Mouse (Mus musculus) activated CD4-positive, CD25-positive, alpha-beta regulatory T cell, adult 4 months (primary cell): ENCODE measurements around the gene Itpr1. TPM values are rescaled to one million over a fixed set of nuclear protein-coding genes. Genes with fewer than 3 reads are reported as not detected.
"Not testable (repeated sequence)": the region's sequence is repeated elsewhere in the genome, so short reads cannot be mapped to it uniquely, and the experiment has no call there.

Source experiments
- ATAC-seq: one replicate; pipeline ENCODE4 v1.8.0; 2017
- polyA plus RNA-seq, 2 experiments: library from polyadenylated mRNA; unstranded; fragments of 100-300 nt; shearing (Covaris generic); gene quantifications; one replicate each; pipeline ENCODE4 v1.2.1; 2017

Itpr1 gene
- polyA plus RNA-seq, 2 experiments from 2014 or later = 15.8 to 21.2 TPM

DNA sequence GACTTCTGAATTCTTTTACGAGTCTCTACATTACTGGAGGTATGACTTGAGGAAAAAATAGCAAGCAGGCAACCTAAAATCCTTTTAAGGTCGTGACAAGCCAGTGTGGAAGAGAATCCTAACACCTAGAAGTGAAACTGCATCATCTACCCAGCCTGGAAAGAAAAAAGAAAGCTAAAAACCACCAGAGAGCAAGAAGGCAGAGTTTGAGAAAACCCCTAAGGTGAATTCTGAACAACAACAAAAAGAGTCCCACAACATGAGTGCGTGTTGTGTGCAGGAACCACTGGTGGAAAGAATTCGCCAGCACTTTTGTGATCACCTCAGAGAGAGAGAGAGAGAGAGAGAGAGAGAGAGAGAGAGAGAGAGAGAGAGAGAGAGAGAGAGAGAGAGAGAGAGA, 340.6 kb downstream of the Itpr1 start:
- peak; percentile 40 for ATAC-seq

DNA sequence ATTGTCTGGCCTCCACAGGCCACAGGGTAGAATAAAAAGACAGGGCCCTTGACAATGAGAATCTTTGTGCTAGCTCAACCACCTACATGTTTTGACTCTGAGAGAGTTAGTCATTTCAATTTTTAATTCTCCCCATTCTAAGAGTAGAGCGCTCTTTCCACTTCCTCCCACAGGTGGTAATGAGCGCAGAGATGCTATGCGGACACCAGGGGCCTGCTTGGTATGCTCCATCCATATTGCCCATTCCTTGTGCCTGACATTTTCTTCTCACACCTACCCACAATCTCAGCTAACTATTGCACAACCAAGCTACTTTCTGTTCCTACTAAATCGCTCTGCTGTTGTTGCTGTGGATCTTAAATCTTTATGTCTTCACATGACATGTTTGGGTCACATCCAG, 341.5 kb downstream of the Itpr1 start:
- ATAC-seq = peak; percentile 13

- ATAC-seq = no peak
These were observed 342.0 kb downstream of the Itpr1 start for GRCm38 (mm10) chr6:108554878-108555277.

GRCm38 (mm10) chr6:108557576-108558322, 344.9 kb downstream of the Itpr1 start:
- no peak for ATAC-seq

DNA sequence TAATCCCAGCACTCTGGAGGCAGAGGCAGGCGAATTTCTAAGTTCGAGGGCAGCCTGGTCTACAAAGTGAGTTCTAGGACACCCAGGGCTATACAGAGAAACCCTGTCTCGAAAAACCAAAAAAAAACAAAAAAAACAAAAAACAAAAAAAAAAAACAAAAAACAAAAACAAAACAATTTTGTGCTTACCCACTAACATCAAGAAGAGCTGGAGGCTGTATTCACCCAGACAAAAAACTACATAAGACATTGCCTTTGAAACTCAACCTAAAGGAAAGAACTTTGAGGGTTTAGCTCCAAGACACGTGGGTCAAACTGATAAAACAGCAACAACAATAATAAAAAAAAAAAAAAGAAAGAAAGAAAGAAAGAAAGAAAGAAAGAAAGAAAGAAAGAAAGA, 346.3 kb downstream of the Itpr1 start:
- not testable (repeated sequence) for ATAC-seq

GRCm38 (mm10) chr6:108562971-108563370, 350.1 kb downstream of the Itpr1 start:
- ATAC-seq = no peak

DNA sequence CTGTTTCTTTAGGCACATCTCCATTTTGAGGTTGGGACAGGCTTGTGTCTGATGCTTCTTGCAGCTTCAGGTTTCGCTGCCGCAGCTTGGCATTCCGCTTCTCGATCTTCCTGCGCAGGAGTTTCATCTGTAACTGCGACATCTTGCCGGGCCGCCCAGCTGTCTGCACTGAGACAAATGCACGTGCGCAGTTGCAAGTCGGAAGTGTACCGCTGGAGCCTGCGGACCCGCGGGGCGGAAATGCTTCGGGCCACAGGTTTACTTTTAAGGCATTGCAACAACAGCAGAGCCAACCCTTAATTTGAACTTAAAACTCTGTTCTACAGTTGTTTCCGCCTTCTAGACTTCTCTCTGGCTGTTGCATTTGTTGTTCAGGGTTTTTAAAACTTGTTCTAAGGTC, 352.6 kb downstream of the Itpr1 start:
- ATAC-seq = not testable (repeated sequence)

GRCm38 (mm10) chr6:108566549-108566948, 353.7 kb downstream of the Itpr1 start:
- no peak for ATAC-seq

- no peak for ATAC-seq
These were observed 356.7 kb downstream of the Itpr1 start for GRCm38 (mm10) chr6:108569460-108570187.

DNA sequence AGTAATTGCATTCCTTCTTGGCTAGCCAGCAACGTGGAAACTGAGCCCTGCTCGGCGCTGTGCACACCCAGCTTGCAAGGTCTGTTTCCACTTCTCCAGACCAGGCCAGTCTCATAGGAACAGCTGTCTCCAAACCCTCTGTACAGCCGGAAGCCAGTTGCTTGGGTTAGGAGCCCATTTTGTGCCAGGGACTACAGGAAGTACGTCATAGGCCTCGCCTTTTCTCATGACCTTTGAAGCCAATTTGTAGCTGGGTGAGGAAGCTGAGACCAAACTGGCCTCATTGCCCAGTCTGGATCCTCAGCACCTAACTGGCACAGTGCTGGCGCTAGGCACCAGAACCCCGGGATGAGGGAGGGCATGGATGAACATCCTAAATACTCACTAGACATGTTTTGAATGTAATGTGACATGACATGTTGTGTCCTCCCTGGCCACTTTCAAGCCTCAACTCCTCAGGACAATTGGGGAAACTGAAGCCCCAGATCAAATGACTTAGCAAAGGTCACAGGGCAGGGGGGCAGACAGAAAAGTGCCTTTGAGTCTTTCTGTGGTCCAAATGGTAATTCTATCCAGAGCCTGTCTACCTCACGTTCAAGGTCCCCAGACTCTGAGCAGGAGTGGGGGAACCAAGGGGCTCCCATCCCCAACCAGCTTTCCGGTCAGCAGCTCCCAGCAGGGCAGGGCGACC, 357.6 kb downstream of the Itpr1 start:
- ATAC-seq = peak; percentile 25

- peak; percentile 85 for ATAC-seq
These were observed 358.2 kb downstream of the Itpr1 start for GRCm38 (mm10) chr6:108571042-108571590.

- ATAC-seq = no peak
These were observed 359.8 kb downstream of the Itpr1 start for GRCm38 (mm10) chr6:108572646-108573045.

DNA sequence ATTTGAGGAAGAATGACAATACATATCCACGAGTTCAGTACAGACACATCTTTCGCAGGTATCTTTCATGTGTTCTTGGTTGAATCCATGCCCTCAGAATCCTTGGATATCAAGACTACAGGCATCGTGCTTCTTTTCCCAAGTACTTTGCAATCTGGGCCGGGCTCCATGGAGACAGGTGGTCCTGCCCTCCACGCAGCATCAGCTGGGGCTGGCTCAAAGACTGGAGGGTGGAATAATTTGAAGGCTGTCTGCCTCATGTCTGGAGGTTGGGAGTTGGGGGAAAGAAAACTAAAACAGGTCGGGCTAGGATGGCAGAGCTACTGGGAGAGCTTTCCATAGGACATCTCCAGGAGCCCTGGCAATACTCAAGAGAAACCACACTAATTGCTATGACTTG, 364.2 kb downstream of the Itpr1 start:
- no peak for ATAC-seq

GRCm38 (mm10) chr6:108588426-108588825, 375.5 kb downstream of the Itpr1 start:
- ATAC-seq = no peak

DNA sequence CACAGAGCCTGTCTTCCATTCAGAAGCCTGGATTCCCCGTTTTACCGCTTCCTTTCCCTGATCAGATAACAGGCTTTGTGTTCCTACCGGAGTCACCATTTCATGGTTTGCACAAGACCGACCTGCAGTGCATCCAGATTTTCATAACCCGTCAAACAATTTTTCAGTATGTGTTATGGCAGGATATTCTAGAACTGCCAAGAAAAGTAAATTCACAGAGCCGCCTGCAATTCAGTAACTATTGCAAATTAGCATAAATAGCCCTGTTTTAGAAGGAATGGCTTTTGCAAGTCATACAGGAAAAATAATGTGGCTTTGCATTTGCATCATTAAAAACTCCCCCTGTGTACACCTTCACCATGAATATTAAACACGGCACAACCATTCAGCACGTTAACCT, 379.3 kb downstream of the Itpr1 start:
- ATAC-seq = no peak

- no peak for ATAC-seq
These were observed 379.7 kb downstream of the Itpr1 start for GRCm38 (mm10) chr6:108592636-108593035.

- no peak for ATAC-seq
These were observed 381.4 kb downstream of the Itpr1 start for GRCm38 (mm10) chr6:108594171-108594841.

DNA sequence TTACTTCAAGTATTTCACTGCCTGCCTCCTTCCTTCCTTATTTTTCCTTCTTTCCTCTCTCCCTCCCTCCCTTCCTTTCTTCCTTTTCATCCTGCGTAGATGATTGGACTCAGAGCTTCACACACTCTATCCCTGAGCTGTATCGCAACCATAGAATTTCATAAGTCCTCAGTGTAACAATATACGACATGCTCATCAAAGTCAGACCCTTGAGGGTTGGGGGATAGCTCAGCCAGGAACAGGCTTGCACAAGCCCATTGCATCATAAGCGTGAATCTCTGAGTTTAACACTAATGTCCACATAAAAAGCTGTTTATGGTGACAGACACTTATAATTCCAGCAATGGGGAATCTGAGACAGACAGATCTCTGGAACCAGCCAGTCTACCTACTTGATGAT, 385.8 kb downstream of the Itpr1 start:
- ATAC-seq = no peak

GRCm38 (mm10) chr6:108599317-108599716, 386.4 kb downstream of the Itpr1 start:
- peak; percentile 40 for ATAC-seq
